Mouse (Mus musculus): Measurements from ENCODE around the gene Gm17542. TPM values are rescaled to one million over a fixed set of nuclear protein-coding genes. Genes with fewer than 3 reads are reported as not detected.

Gm17542 gene
- total and polyA plus RNA-seq, 3 experiments, result not detected

DNA sequence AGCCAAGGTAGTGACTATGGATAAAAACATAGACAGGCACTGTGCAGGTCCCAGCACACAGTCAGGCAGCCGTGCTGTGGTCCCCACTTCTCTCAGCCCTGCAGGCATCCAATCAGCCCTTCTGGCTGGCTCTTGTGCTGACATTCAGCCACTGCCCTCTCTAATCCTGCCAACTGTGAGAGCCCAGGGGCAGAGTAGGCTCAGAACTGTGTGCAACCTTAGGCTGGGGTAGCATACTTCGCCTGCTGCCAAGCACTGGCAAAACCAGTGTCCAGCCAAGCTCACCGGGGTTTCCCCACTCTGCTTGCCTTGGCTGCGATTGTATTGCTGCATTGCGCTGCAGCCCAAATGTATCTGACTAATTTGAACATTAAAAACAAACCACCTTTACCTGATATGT, 54.1 kb downstream of the Gm17542 start:
- Histone ChIP-seq H3K27me3 (ENCODE audit: control insufficient read depth in 1 of 2, insufficient read depth in 2 of 2, low read length in 2 of 2) (no peaks in the 10 kb centered on the region), H3K79me2 (ENCODE audit: control insufficient read depth, insufficient read depth, low read length, poor library complexity) (no peaks in the 10 kb centered on the region), H3K27ac (ENCODE audit: control insufficient read depth, low read depth, low read length) (no peak overlapping the region), H3K4me1 (ENCODE audit: control insufficient read depth in 1 of 2, insufficient read depth in 2 of 2, low read length in 2 of 2) (no peaks in the 10 kb centered on the region), H3K9me3 (replicated peaks; ENCODE audit: insufficient read depth, low read length) (no peaks in the 10 kb centered on the region), H3K9ac (ENCODE audit: control insufficient read depth, low read depth, low read length, poor library complexity, severe bottlenecking) (no peak overlapping the region), H3K36me3 (ENCODE audit: control insufficient read depth in 1 of 2, insufficient read depth in 2 of 2, low read length in 2 of 2) (no peaks in the 10 kb centered on the region), H3K4me3 (ENCODE audit: control insufficient read depth in 1 of 2, insufficient read depth in 1 of 2, low read depth in 2 of 2, low read length in 2 of 2) (no peak overlapping the region)
- no peak for TF ChIP-seq POLR2AphosphoS5 (IDR thresholded peaks at IDR 0.05; ENCODE audit: borderline replicate concordance, low read depth, low read length)
- no peak for DNase-seq (ENCODE audit: low read depth, low spot score)

Other genes starting within 250 kb of the Gm17542 start
- 1.2 and 1.3 TPM in 2 replicates for gene Ccdc138, start 220.3 kb downstream of the Gm17542 start, total RNA-seq (2012; rRNA removed)
- gene Ccdc138, start 220.3 kb downstream of the Gm17542 start, polyA plus RNA-seq (2012; ENCODE audit: insufficient read depth in 1 of 2, insufficient read length in 2 of 2, low read depth in 1 of 2, low replicate concordance in 2 of 2, missing spikeins in 1 of 2), result 1 to 10 TPM in 1 of 2 experiments, not detected in 1; 1.3 TPM
- not detected in 2 replicates for gene Edar, start 42.6 kb downstream of the Gm17542 start, total RNA-seq (2012; rRNA removed)
- gene Edar, start 42.6 kb downstream of the Gm17542 start, polyA plus RNA-seq (2012; ENCODE audit: insufficient read depth in 1 of 2, insufficient read length in 2 of 2, low read depth in 1 of 2, low replicate concordance in 2 of 2, missing spikeins in 1 of 2), result not detected
- gene Sh3rf3, start 95.1 kb upstream of the Gm17542 start, total RNA-seq (2012; rRNA removed), result not detected in 2 replicates
- not detected for gene Sh3rf3, start 95.1 kb upstream of the Gm17542 start, polyA plus RNA-seq (2012; ENCODE audit: insufficient read depth in 1 of 2, insufficient read length in 2 of 2, low read depth in 1 of 2, low replicate concordance in 2 of 2, missing spikeins in 1 of 2)